Mouse (Mus musculus): ENCODE results near the gene Nkrf.

DNA sequence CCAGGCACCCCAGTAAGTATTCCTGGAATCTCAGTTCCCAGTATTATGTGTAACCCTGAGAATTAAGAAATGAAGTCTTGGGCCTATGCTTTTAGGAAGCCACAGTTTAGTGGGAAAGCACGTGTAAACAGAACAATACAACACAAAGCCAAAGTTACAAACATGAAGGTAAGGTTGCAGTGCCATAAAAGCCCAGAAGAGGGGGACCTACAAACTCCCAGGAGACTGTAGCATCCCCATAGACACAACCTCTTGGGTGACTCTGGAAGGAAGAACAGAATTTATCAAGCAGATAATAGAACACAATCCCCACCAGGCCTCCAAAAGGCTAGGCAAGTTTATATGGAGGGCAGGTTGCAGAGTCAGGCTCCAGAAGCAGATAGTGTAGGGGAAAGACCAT is 27.9 kb upstream of the Nkrf start:
- TF ChIP-seq POLR2A (IDR thresholded peaks at IDR 0.05; ENCODE audit: insufficient read length, low read depth) = no peak
- TF ChIP-seq MAX (IDR thresholded peaks at IDR 0.05; ENCODE audit: low read depth) = no peak
- TF ChIP-seq MYOD1 (IDR thresholded peaks at IDR 0.05; ENCODE audit: control insufficient read depth in 1 of 3, insufficient read length in 2 of 3, low read depth in 2 of 3) = no peak
- TF ChIP-seq E2F4 (IDR thresholded peaks at IDR 0.05; ENCODE audit: insufficient read depth) = no peak

Data from myocyte (in vitro differentiated cells).